Mouse (Mus musculus): ENCODE measurements around the gene Rsph1.

Rsph1 gene

DNA sequence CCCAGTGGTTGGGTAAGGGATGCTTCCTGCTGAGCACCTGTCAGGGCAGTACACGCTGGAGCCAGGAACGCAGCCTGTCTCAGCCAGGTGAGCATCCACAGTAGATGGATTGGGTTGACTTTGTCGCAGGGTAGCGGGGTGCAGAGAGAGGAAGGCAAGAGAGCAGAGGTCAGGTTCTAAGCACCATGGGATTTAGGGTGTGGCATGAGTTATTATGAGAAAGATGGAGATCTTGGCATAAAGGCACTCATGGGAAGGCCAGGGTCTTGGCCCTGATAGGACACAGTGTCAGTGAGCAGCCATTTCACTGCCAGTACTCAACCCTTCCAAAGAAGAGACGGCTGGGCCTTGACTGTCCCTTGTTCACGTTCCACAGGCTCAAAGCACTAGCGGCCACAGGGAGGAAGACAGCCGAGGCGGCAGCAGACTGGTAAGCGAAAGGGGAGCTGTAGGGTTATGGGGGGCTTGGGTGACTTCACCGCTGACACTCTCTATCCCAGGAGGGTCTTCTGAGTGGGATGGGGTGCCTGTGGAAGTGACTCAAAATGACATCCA, 67.7 kb downstream of the Rsph1 start:
- peak; percentile 56 for DNase-seq (ENCODE audit: low read depth, low spot score)

DNA sequence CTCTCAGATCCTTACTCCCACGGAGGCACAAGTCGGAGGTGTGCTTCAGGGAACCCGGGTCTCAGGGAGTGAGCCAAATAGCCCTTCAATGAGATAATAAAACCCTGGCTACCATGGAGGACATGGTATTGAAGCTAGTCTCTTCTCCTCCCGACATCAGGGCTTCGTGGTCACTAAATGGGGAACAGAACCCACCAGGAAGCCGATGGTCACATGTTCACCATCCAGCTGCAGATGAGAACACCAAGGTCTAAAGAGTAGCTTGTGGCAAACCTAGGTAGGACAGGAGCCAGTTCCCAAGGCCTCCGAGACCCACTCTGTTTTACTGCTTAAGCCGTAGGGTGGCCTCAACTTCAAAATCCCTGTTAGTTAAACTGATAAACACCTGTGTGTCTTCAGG, 68.5 kb downstream of the Rsph1 start:
- no peak for DNase-seq (ENCODE audit: low read depth, low spot score)

DNA sequence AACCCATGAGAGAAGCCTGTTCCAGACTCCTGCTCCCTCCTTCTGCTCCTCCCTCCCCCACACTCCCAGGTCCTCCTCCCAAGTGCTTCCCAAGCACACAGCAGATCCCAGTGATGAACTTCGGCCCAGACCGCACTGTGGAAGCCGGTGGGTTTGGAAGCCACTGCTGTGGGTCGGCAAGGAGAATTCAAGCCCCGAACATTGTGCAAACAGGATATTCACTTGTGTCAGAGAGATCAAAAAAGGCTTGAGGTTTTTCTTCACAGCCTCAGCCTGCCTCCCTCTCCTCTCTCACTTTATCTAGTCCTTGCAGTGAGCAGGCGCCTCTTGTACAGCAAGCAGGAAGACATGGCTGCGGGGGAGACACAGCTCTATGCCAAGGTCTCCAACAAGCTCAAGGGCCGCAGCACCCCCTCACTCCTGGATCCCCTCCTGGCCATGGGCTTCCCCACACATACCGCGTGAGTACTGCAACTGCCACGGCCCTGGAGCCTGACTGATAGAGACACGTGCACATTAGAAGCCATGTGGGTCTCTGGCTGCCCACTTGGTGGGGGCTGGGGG, 69.3 kb downstream of the Rsph1 start, which contains the start of gene Ubash3a:
Ubash3a (plus strand) TSS at position 103 of the 564 bp plus-strand sequence.
- DNase-seq (ENCODE audit: low read depth, low spot score) = peak; percentile 81
